Mouse (Mus musculus): ENCODE results near the gene Cacng1. TPM values are rescaled to one million over a fixed set of nuclear protein-coding genes. Genes with fewer than 3 reads are reported as not detected.

Gene Cacng1
- total and polyA plus RNA-seq, 3 experiments, result not detected

GRCm38 (mm10) chr11:107761790-107762500 lies 45.6 kb upstream of the Cacng1 start:
- in situ Hi-C loops (cut with MboI; ENCODE audit: low pct_ligation_motif_present, low pct_unique_long_range_greater_than_20kb, low sequenced_read_pairs), result no loop called here
- peaks cover 59% of the 10 kb centered on the region for H3K27me3 ChIP-seq (replicated peaks)
- H3K4me1 ChIP-seq (ENCODE audit: control insufficient read depth in 1 of 2, insufficient read depth in 2 of 2), result no peaks in the 10 kb centered on the region
- H3K79me2 ChIP-seq (replicated peaks; ENCODE audit: control insufficient read depth, extremely low read depth, insufficient read depth, poor library complexity, severe bottlenecking), result no peaks in the 10 kb centered on the region
- dilution Hi-C loops (cut with MboI; ENCODE audit: extremely low pct_ligation_motif_present, extremely low pct_unique_long_range_greater_than_20kb, low sequenced_read_pairs), result no loop called here
- TF ChIP-seq CHD1 (IDR thresholded peaks at IDR 0.05; ENCODE audit: low read depth, low read length), result no peak
- TF ChIP-seq ZC3H11A (IDR thresholded peaks at IDR 0.05; ENCODE audit: low read depth, low read length), result no peak
- TF ChIP-seq IRF4 (IDR thresholded peaks at IDR 0.05; ENCODE audit: low read depth, low read length), result no peak
- TF ChIP-seq KAT2A (IDR thresholded peaks at IDR 0.05; ENCODE audit: insufficient replicate concordance, low read length), result no peak
- no peak for TF ChIP-seq TBP (conservative IDR thresholded peaks at IDR 0.05; ENCODE audit: low read depth, low read length)
- no peak for TF ChIP-seq ZNF384 (IDR thresholded peaks at IDR 0.05; ENCODE audit: low read depth, low read length)
- no peak for TF ChIP-seq SMC3 (IDR thresholded peaks at IDR 0.05; ENCODE audit: low read depth, low read length)
- TF ChIP-seq HCFC1 (IDR thresholded peaks at IDR 0.05; ENCODE audit: low read depth, low read length), result no peak
- no peaks in the 10 kb centered on the region for H3K9me3 ChIP-seq (replicated peaks; ENCODE audit: low read length)
- no peak overlapping the region for H3K27ac ChIP-seq (ENCODE audit: insufficient read depth, low read depth)
- H3K4me2 ChIP-seq (ENCODE audit: insufficient read depth, low read depth, poor library complexity, severe bottlenecking), result no peak overlapping the region
- H3K9ac ChIP-seq (ENCODE audit: insufficient read depth, low read depth), result no peak overlapping the region
- no peak for DNase-seq (ENCODE audit: extremely low read depth)
- H3K36me3 ChIP-seq (replicated peaks in 1 of 2; ENCODE audit: control insufficient read depth in 1 of 2, insufficient read depth in 1 of 2, low read length in 1 of 2), result no peaks in the 10 kb centered on the region
- no peak overlapping the region for H3K4me3 ChIP-seq (replicated peaks in 1 of 3; ENCODE audit: low read depth in 2 of 3, low read length in 2 of 3, poor library complexity in 1 of 3)

GRCm38 (mm10) chr11:107760001-107760400 lies 43.7 kb upstream of the Cacng1 start:
- Histone ChIP-seq H3K79me2 (replicated peaks; ENCODE audit: control insufficient read depth, extremely low read depth, insufficient read depth, poor library complexity, severe bottlenecking) (no peaks in the 10 kb centered on the region), H3K9ac (ENCODE audit: insufficient read depth, low read depth) (no peak overlapping the region), H3K27me3 (replicated peaks) (peaks cover 51% of the 10 kb centered on the region), H3K27ac (ENCODE audit: insufficient read depth, low read depth) (no peak overlapping the region), H3K4me3 (replicated peaks in 1 of 3; ENCODE audit: low read depth in 2 of 3, low read length in 2 of 3, poor library complexity in 1 of 3) (no peak overlapping the region), H3K4me1 (ENCODE audit: control insufficient read depth in 1 of 2, insufficient read depth in 2 of 2) (peaks cover 0 to 6% of the 10 kb centered on the region in 2 experiments; a peak in 2 of 4 replicates), H3K36me3 (replicated peaks in 1 of 2; ENCODE audit: control insufficient read depth in 1 of 2, insufficient read depth in 1 of 2, low read length in 1 of 2) (no peaks in the 10 kb centered on the region), H3K4me2 (ENCODE audit: insufficient read depth, low read depth, poor library complexity, severe bottlenecking) (no peak overlapping the region), H3K9me3 (replicated peaks; ENCODE audit: low read length) (no peaks in the 10 kb centered on the region)
- DNase-seq (ENCODE audit: extremely low read depth), result no peak
- dilution Hi-C loops (cut with MboI; ENCODE audit: extremely low pct_ligation_motif_present, extremely low pct_unique_long_range_greater_than_20kb, low sequenced_read_pairs) (no loop called here), in situ Hi-C loops (cut with MboI; ENCODE audit: low pct_ligation_motif_present, low pct_unique_long_range_greater_than_20kb, low sequenced_read_pairs) (no loop called here)
- TF ChIP-seq MYC (IDR thresholded peaks at IDR 0.05; ENCODE audit: low read depth, low read length), result no peak
- no peak for TF ChIP-seq TCF12 (IDR thresholded peaks at IDR 0.05; ENCODE audit: low read depth, low read length)
- TF ChIP-seq JUND (conservative IDR thresholded peaks at IDR 0.05; ENCODE audit: low read depth, low read length), result no peak
- no peak for TF ChIP-seq RCOR1 (conservative IDR thresholded peaks at IDR 0.05; ENCODE audit: low read depth, low read length)
- no peak for TF ChIP-seq BHLHE40 (IDR thresholded peaks at IDR 0.05; ENCODE audit: low read depth, low read length)
- no peak for TF ChIP-seq ZNF384 (IDR thresholded peaks at IDR 0.05; ENCODE audit: low read depth, low read length)
- no peak for TF ChIP-seq POLR2AphosphoS2 (IDR thresholded peaks at IDR 0.05; ENCODE audit: low read depth, low read length)
- TF ChIP-seq USF1 (IDR thresholded peaks at IDR 0.05; ENCODE audit: low read depth, low read length), result no peak
- no peak for TF ChIP-seq CHD1 (IDR thresholded peaks at IDR 0.05; ENCODE audit: low read depth, low read length)
- TF ChIP-seq HCFC1 (IDR thresholded peaks at IDR 0.05; ENCODE audit: low read depth, low read length), result no peak

Measured in CH12.LX (cell line).